Mouse (Mus musculus) MEL (cell line): Measurements from ENCODE around the gene Plxnd1. TPM values are rescaled to one million over a fixed set of nuclear protein-coding genes. Genes with fewer than 3 reads are reported as not detected.

Source experiments
- DNase-seq: peaks from one replicate; pipeline ENCODE4 v3.0.0; 2011; ENCODE audit warnings: low read depth, low spot score
- H3K27ac ChIP-seq: 2 replicates; pipeline ENCODE4 v1.5.1; 2012; ENCODE audit warnings: low read depth, mild to moderate bottlenecking, control low read depth, low read length, moderate library complexity; ENCODE audit not compliant: control insufficient read depth
- H3K27me3 ChIP-seq, 2 experiments: fragments of 150-350 bp in 1 of 2; sonication (generic) in 1 of 2; 2 replicates each; pipeline ENCODE4 v1.6.1; 2012; ENCODE audit warnings: low read length in 2 of 2, mild to moderate bottlenecking in 2 of 2, improper control_type of control experiment in 1 of 2, moderate library complexity in 1 of 2; ENCODE audit not compliant: insufficient read depth in 2 of 2, control insufficient read depth in 1 of 2
- H3K36me3 ChIP-seq, 2 experiments: 2 replicates each; pipeline ENCODE4 v1.6.1; 2012 to 2014; ENCODE audit warnings: low read length in 2 of 2, improper control_type of control experiment in 1 of 2, inconsistent platforms in 1 of 2, mild to moderate bottlenecking in 1 of 2; ENCODE audit not compliant: insufficient read depth in 2 of 2, control insufficient read depth in 1 of 2
- H3K4me1 ChIP-seq, 2 experiments: fragments of 150-350 bp in 1 of 2; sonication (generic) in 1 of 2; 2 replicates each; pipeline ENCODE4 v1.6.1; 2012; ENCODE audit warnings: low read length in 2 of 2, improper control_type of control experiment in 1 of 2, mild to moderate bottlenecking in 1 of 2; ENCODE audit not compliant: insufficient read depth in 2 of 2, control insufficient read depth in 1 of 2
- H3K4me3 ChIP-seq, 2 experiments: fragments of 150-350 bp in 1 of 2; sonication (generic) in 1 of 2; 2 replicates each; pipeline ENCODE4 v1.5.1; 2012; ENCODE audit warnings: low read depth in 2 of 2, low read length in 2 of 2, mild to moderate bottlenecking in 2 of 2, moderate library complexity in 2 of 2, control low read depth in 1 of 2, improper control_type of control experiment in 1 of 2; ENCODE audit not compliant: control insufficient read depth in 1 of 2, insufficient read depth in 1 of 2
- H3K79me2 ChIP-seq: 2 replicates; pipeline ENCODE4 v1.6.1; 2012; ENCODE audit warnings: mild to moderate bottlenecking, low read length, moderate library complexity; ENCODE audit not compliant: control insufficient read depth, poor library complexity, insufficient read depth
- H3K9ac ChIP-seq: 2 replicates; pipeline ENCODE4 v1.6.1; 2012; ENCODE audit warnings: low read depth, mild to moderate bottlenecking, control low read depth, low read length, moderate library complexity; ENCODE audit not compliant: control insufficient read depth, poor library complexity, severe bottlenecking
- H3K9me3 ChIP-seq: fragments of 150-350 bp; sonication (generic); replicated peaks from 2 replicates; pipeline ENCODE4 v1.6.1; 2012; ENCODE audit warnings: mild to moderate bottlenecking, low read length, improper control_type of control experiment, moderate library complexity; ENCODE audit not compliant: insufficient read depth
- BHLHE40 ChIP-seq: IDR thresholded peaks from 2 replicates; pipeline ENCODE4 v1.6.1; 2012; ENCODE audit warnings: low read depth, mild to moderate bottlenecking, inconsistent platforms, low read length, improper control_type of control experiment, borderline replicate concordance
- CHD2 ChIP-seq: IDR thresholded peaks from 2 replicates; pipeline ENCODE4 v1.6.1; 2011; ENCODE audit warnings: low read length, improper control_type of control experiment
- CTCF ChIP-seq, 3 experiments: IDR thresholded peaks in 2 of 3; conservative IDR thresholded peaks in 1 of 3; 2 replicates each; pipeline ENCODE4 v1.5.1; 2011 to 2012; ENCODE audit warnings: low read length in 3 of 3, low read depth in 2 of 3, mild to moderate bottlenecking in 2 of 3, improper control_type of control experiment in 1 of 3, inconsistent platforms in 1 of 3, mixed read lengths in 1 of 3, moderate library complexity in 1 of 3; ENCODE audit not compliant: control insufficient read depth in 1 of 3, insufficient read depth in 1 of 3, poor library complexity in 1 of 3, severe bottlenecking in 1 of 3
- E2F4 ChIP-seq: IDR thresholded peaks from 2 replicates; pipeline ENCODE4 v1.6.1; 2011; ENCODE audit warnings: low read depth, low read length, improper control_type of control experiment, borderline replicate concordance
- EP300 ChIP-seq, 2 experiments: IDR thresholded peaks; 2 replicates each; pipeline ENCODE4 v1.6.1; 2011; ENCODE audit warnings: improper control_type of control experiment in 2 of 2, low read length in 2 of 2, low read depth in 1 of 2, mild to moderate bottlenecking in 1 of 2
- GABPA ChIP-seq: IDR thresholded peaks from 2 replicates; pipeline ENCODE4 v1.6.1; 2012; ENCODE audit warnings: low read depth, mild to moderate bottlenecking, inconsistent platforms, low read length, improper control_type of control experiment, moderate library complexity
- HCFC1 ChIP-seq: IDR thresholded peaks from 2 replicates; pipeline ENCODE4 v1.6.1; 2012; ENCODE audit warnings: low read depth, mild to moderate bottlenecking, inconsistent platforms, low read length, improper control_type of control experiment, moderate library complexity
- JUND ChIP-seq: IDR thresholded peaks from 2 replicates; pipeline ENCODE4 v1.6.1; 2011; ENCODE audit warnings: low read depth, mild to moderate bottlenecking, improper control_type of control experiment, low read length
- KAT2A ChIP-seq: conservative IDR thresholded peaks from 2 replicates; pipeline ENCODE4 v1.6.1; 2012; ENCODE audit warnings: low read depth, low read length, improper control_type of control experiment, inconsistent platforms
- MAFK ChIP-seq: IDR thresholded peaks from 2 replicates; pipeline ENCODE4 v1.6.1; 2011; ENCODE audit warnings: low read depth, mild to moderate bottlenecking, low read length, improper control_type of control experiment, borderline replicate concordance
- MAZ ChIP-seq: IDR thresholded peaks from 2 replicates; pipeline ENCODE4 v1.6.1; 2012; ENCODE audit warnings: low read depth, mild to moderate bottlenecking, inconsistent platforms, low read length, improper control_type of control experiment
- MEF2A ChIP-seq: IDR thresholded peaks from 2 replicates; pipeline ENCODE4 v1.6.1; 2014; ENCODE audit warnings: low read depth, mild to moderate bottlenecking, inconsistent platforms, low read length, improper control_type of control experiment; ENCODE audit not compliant: poor library complexity, insufficient replicate concordance, severe bottlenecking; ENCODE audit errors: extremely low read depth
- MXI1 ChIP-seq: IDR thresholded peaks from 2 replicates; pipeline ENCODE4 v1.6.1; 2011; ENCODE audit warnings: mild to moderate bottlenecking, low read depth, low read length, improper control_type of control experiment
- NELFE ChIP-seq: IDR thresholded peaks from 2 replicates; pipeline ENCODE4 v1.6.1; 2011; ENCODE audit warnings: low read depth, low read length, improper control_type of control experiment
- POLR2A ChIP-seq, 2 experiments: IDR thresholded peaks; 2 replicates each; pipeline ENCODE4 v1.6.1; 2011 to 2012; ENCODE audit warnings: low read length in 2 of 2, mild to moderate bottlenecking in 2 of 2, control low read depth in 1 of 2, improper control_type of control experiment in 1 of 2, low read depth in 1 of 2, moderate library complexity in 1 of 2; ENCODE audit not compliant: control insufficient read depth in 1 of 2, insufficient read depth in 1 of 2, poor library complexity in 1 of 2
- POLR2AphosphoS5 ChIP-seq: IDR thresholded peaks from 2 replicates; pipeline ENCODE4 v1.6.1; 2012; ENCODE audit warnings: low read depth, borderline replicate concordance, mild to moderate bottlenecking, inconsistent platforms, low read length, moderate library complexity, mixed read lengths
- RAD21 ChIP-seq: IDR thresholded peaks from 2 replicates; pipeline ENCODE4 v1.6.1; 2011; ENCODE audit warnings: mild to moderate bottlenecking, low read depth, low read length, improper control_type of control experiment
- RCOR1 ChIP-seq: IDR thresholded peaks from 2 replicates; pipeline ENCODE4 v1.6.1; 2012; ENCODE audit warnings: low read depth, mild to moderate bottlenecking, inconsistent platforms, low read length, improper control_type of control experiment
- TAL1 ChIP-seq: IDR thresholded peaks from 2 replicates; pipeline ENCODE4 v1.6.1; 2012; ENCODE audit warnings: mild to moderate bottlenecking, inconsistent platforms, low read length, moderate library complexity, mixed read lengths
- TBP ChIP-seq: IDR thresholded peaks from 2 replicates; pipeline ENCODE4 v1.8.0; 2011; ENCODE audit warnings: low read depth, low read length, improper control_type of control experiment
- UBTF ChIP-seq: IDR thresholded peaks from 2 replicates; pipeline ENCODE4 v1.6.1; 2012; ENCODE audit warnings: low read depth, mild to moderate bottlenecking, inconsistent platforms, low read length, improper control_type of control experiment, moderate library complexity, borderline replicate concordance; ENCODE audit not compliant: insufficient read depth
- ZMIZ1 ChIP-seq: IDR thresholded peaks from 2 replicates; pipeline ENCODE4 v1.6.1; 2012; ENCODE audit warnings: low read depth, mild to moderate bottlenecking, inconsistent platforms, low read length, improper control_type of control experiment, moderate library complexity
- ZNF384 ChIP-seq: IDR thresholded peaks from 2 replicates; pipeline ENCODE4 v1.6.1; 2012; ENCODE audit warnings: low read depth, mild to moderate bottlenecking, inconsistent platforms, low read length, improper control_type of control experiment
- polyA plus RNA-seq, 2 experiments: library from polyadenylated mRNA; stranded (reverse) in 1 of 2; unstranded in 1 of 2; fragments of >175 nt in 1 of 2; fragments of >200 nt in 1 of 2; gene quantifications; 2 replicates each; pipeline versions ENCODE4 v1.2.1 to v1.2.4; 2012; ENCODE audit warnings: low replicate concordance in 2 of 2, low read depth in 1 of 2; ENCODE audit not compliant: insufficient read length in 2 of 2, insufficient read depth in 1 of 2, missing spikeins in 1 of 2
- total RNA-seq: library from RNA; depleted of rRNA; stranded (reverse); fragments of 300-350 nt; gene quantifications from 2 replicates; pipeline ENCODE4 v1.2.3, GENCODE M21; 2012

Plxnd1 gene
- total and polyA plus RNA-seq, 3 experiments: 4.8 to 19.2 TPM; not detected in 1

DNA sequence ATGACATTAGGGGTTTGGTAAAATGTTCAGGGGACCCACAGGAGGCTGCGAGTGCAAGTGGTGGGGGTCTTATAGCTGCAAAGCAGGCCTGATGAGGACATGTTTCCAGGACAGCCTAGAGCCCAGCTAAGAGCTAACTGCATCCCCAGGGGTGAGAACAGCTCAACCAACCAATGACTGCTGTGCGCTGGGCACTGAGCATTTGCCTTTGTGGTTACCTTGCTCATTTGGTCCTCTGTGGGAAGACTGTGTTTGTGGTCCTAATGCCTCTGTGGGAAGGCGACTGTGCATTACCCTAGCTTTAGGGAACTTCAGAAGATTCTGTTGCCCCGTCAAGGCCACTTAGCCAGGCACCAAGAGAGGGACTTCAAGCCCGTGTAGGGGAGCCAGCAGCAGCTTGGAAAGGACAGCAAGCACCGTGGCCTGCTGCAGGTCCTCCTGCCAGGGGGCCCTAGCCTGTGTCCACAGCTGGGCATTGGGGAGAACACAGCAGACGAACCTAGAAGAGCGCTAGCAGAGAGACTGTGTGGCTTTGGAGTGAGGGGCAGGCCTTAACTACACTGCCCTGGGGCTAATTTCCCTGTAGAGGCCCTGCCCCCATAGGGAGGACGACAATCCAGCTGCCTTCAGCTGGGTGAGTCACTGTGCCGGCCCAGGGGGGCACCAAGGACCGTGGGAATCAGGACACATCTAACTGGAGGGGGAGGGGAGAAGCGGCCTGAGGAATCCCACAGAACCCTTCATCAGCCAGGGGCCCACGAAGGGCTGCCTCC, 3.5 kb downstream of the Plxnd1 start:
- Histone ChIP-seq H3K9ac (no peak overlapping the region), H3K4me1 (peaks cover 3 to 11% of the 10 kb centered on the region in 2 experiments), H3K9me3 (no peaks in the 10 kb centered on the region), H3K79me2 (peaks cover 2% of the 10 kb centered on the region; the same call in 1 of the 2 replicates), H3K4me3 (no peak overlapping the region), H3K36me3 (peaks cover 0 to 7% of the 10 kb centered on the region in 2 experiments; a peak in 2 of 4 replicates), H3K27me3 (no peaks in the 10 kb centered on the region), H3K27ac (no peak overlapping the region)
- no peak for DNase-seq
- TF ChIP-seq TAL1: no peak
- TF ChIP-seq CTCF (IDR thresholded peaks at IDR 0.05 in 2 of 3, conservative IDR thresholded peaks at IDR 0.05 in 1 of 3; ENCODE audit: control insufficient read depth in 1 of 3, insufficient read depth in 1 of 3, low read depth in 2 of 3, low read length in 3 of 3, poor library complexity in 1 of 3, severe bottlenecking in 1 of 3): no peak
- TF ChIP-seq RCOR1: no peak
- TF ChIP-seq MAFK: no peak
- TF ChIP-seq GABPA: no peak
- TF ChIP-seq MAZ: no peak
- no peak for TF ChIP-seq RAD21
- no peak for TF ChIP-seq BHLHE40
- no peak for TF ChIP-seq E2F4
- TF ChIP-seq EP300 (IDR thresholded peaks at IDR 0.05; ENCODE audit: low read depth in 1 of 2, low read length in 2 of 2): no peak
- no peak for TF ChIP-seq MEF2A
- no peak for TF ChIP-seq NELFE
- TF ChIP-seq KAT2A: no peak
- TF ChIP-seq CHD2: no peak
- no peak for TF ChIP-seq POLR2AphosphoS5
- no peak for TF ChIP-seq UBTF
- no peak for TF ChIP-seq TBP

DNA sequence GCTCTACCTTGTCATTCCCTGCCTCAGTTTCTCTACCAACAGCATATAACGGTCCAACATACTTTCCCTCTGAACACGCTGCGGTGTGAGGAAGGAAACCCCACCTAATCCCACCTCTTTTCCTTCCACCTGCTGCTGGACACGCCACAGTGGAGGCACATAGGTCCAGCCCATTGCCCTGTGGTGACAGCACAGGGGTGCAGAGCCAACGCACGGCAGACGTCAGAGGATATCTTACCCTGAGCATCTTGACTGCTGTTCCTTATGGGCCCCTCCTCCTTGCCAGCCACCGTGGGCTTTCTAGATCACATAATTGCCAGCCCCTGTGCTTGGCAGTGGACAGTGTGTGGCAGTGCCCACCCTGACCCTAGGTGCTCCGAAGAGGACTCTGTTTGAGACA, 4.3 kb downstream of the Plxnd1 start:
- H3K36me3 ChIP-seq: peaks cover 0 to under 1% of the 10 kb centered on the region in 2 experiments; a peak in 1 of 4 replicates
- H3K79me2 ChIP-seq: peaks cover 2% of the 10 kb centered on the region; the same call in 1 of the 2 replicates
- H3K9me3 ChIP-seq: no peaks in the 10 kb centered on the region
- H3K27me3 ChIP-seq: no peaks in the 10 kb centered on the region
- H3K9ac ChIP-seq: no peak overlapping the region
- no peak overlapping the region for H3K4me3 ChIP-seq
- peaks cover 0 to 3% of the 10 kb centered on the region in 2 experiments; a peak in 2 of 4 replicates for H3K4me1 ChIP-seq
- no peak for DNase-seq
- TF ChIP-seq ZNF384 (no peak), RAD21 (no peak), TBP (no peak), JUND (no peak), MXI1 (no peak), POLR2A (IDR thresholded peaks at IDR 0.05; ENCODE audit: control insufficient read depth in 1 of 2, insufficient read depth in 1 of 2, low read depth in 1 of 2, low read length in 2 of 2, poor library complexity in 1 of 2) (no peak), HCFC1 (no peak), ZMIZ1 (no peak), MAFK (no peak)
- no peak overlapping the region for H3K27ac ChIP-seq
